Mouse (Mus musculus) induced T-regulatory cell, adult 2 months (primary cell): ENCODE data around the gene Gpr15.
A peak's percentile ranks its signal among the peaks of the same experiment; 100 is the strongest.

Source experiments
- DNase-seq: peaks from one replicate; pipeline ENCODE4 v3.0.0-alpha.2; 2012; ENCODE audit warnings: low read depth

Gpr15 gene

GRCm38 (mm10) chr16:58718666-58719120, at the start of gene Gpr15:
Gene Gpr15 (minus strand): TSS chr16:58719070.
- peak; percentile 60 for DNase-seq

DNA sequence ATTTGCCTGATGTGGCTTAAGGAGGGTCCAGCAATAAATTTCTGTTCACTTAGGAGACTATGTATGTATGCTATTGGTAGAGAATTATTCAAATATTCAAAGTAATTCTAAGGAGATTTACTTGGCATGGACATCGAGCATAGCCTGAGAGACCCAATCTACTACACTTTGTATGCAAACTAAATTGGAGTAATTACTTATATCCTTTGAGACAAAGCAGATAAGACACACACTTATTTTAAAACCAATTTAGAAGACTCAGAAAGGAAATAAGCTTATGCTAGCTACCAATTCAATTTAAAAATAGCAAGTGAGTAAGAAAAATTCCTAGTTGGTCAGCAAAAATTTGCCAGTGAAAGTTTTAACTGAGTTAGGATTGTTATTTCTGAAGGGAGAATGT, 44.2 kb upstream of the Gpr15 start, which contains the start of gene Olfr172:
Gene Olfr172, minus strand, starts transcription at position 101 of the 400 bp plus-strand sequence.
- DNase-seq: no peak

- no peak for DNase-seq
Observed at GRCm38 (mm10) chr16:58756191-58756590, 37.3 kb upstream of the Gpr15 start.

GRCm38 (mm10) chr16:58751314-58751713, 32.4 kb upstream of the Gpr15 start:
- DNase-seq: peak; percentile 54

- no peak for DNase-seq
Observed at GRCm38 (mm10) chr16:58746715-58747114, 27.8 kb upstream of the Gpr15 start.

GRCm38 (mm10) chr16:58740751-58741150, 21.9 kb upstream of the Gpr15 start:
- DNase-seq: no peak

GRCm38 (mm10) chr16:58738800-58739199, 19.9 kb upstream of the Gpr15 start:
- no peak for DNase-seq

GRCm38 (mm10) chr16:58738205-58738604, 19.3 kb upstream of the Gpr15 start:
- DNase-seq: peak; percentile 40

- DNase-seq: peak; percentile 69
Observed at GRCm38 (mm10) chr16:58728176-58728671, 9.4 kb upstream of the Gpr15 start.

DNA sequence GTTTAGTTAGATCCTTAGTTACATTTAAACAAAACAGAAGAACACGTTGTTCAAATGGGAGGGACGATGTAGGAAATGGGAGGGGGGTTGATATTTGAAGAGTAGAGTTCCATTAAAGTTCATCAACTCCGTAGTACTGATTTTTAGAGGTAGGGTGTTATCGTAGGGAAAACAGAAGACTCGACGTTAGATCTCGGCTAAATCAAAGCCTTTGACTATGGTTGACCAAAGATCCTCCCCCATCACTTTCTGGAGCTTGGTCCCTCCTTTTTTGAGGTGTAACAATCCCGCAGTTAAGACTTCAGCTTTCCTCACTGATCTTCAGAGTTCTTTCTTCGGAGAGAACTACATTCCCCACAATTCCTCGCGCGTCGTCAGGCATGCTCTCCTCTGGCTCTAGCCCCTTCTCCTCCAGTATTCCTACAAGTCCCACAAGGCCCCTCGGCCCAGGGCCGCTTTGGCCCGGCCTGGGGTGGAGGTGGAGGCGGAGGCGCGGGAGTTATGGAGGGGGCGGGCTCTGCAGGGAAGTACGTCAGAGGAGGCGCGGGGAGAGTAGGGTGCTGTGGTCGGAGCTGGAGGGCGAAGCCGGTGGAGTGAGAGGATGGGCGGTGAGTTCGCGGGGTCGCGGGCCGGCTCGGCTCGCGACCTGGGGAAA, 8.7 kb upstream of the Gpr15 start, which contains the start of gene Cldnd1:
Gene Cldnd1, plus strand, starts transcription at position 434 of the 655 bp plus-strand sequence.
- peak; percentile 96 for DNase-seq

GRCm38 (mm10) chr16:58726680-58727476, 8.0 kb upstream of the Gpr15 start:
- peak; percentile 42 for DNase-seq

DNA sequence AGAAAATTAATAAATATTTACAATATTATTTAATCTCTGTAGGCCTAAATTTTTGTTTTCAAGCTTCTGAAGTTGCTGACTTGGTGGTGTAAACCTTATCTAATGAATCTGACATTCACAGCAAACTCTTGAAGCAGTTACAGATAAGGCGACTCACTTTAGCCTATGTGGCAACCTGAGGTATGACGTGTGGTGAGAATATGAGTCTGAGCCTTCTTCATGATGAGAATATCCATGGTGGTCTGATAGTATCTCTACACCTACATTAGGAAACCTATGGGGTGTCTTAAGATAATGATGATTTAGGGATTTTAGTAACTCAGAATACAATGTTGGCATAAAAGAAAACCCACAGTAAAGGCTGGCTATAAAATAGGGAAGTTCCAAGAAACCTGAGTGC, 3.4 kb upstream of the Gpr15 start:
- peak; percentile 67 for DNase-seq

- DNase-seq: peak; percentile 54
Observed at GRCm38 (mm10) chr16:58715018-58715417, 3.9 kb downstream of the Gpr15 start.

DNA sequence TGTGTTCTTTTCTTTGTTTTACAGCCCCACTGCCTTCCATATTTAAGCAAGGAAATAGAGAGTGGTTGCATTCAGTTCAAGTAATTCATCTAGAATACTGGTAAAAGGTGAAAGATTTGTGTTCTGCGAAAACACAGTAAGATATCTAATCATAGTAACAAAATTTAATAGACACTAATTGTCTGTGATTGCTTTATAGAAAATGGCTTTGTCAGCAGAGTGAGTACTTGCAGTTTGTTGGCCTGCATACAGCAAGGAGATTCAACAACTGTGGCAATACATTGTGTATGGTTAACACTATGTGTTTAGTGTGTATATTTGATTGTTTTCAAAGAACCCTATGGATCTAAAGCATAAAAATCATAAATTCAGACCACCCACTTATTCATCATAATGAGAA, 5.7 kb downstream of the Gpr15 start:
- peak; percentile 26 for DNase-seq

GRCm38 (mm10) chr16:58712221-58712620, 6.6 kb downstream of the Gpr15 start:
- DNase-seq: peak; percentile 77

GRCm38 (mm10) chr16:58709536-58709935, 9.3 kb downstream of the Gpr15 start:
- DNase-seq: no peak

GRCm38 (mm10) chr16:58708601-58709475, 10.0 kb downstream of the Gpr15 start:
- peak; percentile 59 for DNase-seq

DNA sequence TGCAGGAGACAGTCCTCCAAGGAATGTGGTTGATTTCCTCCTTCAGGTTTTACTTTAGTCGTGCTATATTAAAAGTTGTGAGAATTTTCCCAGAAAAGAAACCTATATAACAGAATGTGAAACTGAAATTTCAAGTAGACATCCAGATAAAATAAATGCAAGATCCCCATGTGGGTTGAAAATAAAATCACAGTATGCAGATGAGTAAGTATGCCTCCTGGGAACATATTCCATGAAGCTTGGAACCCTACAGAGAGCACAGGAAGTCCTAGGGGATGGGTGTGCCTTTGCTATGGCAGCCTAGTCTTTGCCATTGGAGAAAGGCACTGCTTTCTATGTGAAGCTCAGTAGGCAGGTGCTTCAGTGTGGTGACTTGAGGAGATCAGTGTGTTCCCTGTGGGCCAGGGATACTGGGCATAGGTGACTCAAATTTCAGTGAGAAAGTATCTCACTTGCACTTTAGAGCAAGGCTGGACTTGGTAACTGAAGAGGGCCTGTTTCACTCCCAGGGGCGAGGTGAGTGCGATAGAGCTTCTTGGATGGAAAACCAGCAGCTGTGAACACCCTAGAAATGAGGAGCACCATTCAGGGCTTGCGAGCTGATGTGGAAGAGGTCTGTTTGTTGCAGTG, 11.5 kb downstream of the Gpr15 start:
- DNase-seq: peak; percentile 24

DNA sequence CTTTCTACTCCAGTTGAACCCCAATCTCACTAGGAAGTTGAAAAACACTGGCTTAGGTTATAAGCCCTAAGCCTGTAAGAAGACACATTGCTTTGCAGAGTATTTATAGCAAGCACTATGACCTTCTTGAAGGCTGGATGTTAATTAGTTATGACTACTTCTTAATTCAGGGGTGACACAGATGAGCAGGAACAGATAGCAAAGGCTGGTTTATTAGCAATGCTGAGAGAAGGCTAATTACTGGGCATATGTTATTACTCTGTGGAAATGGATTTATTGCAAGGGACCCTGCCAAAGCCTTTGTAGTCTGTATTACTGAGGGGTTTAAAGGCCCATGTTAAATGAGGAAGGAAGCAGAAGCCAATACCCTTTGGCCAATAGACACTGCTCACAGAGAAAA, 13.9 kb downstream of the Gpr15 start:
- no peak for DNase-seq

- DNase-seq: peak; percentile 77
Observed at GRCm38 (mm10) chr16:58703382-58704124, 15.3 kb downstream of the Gpr15 start.
